Mouse (Mus musculus) hindbrain, embryonic 10.5 days (tissue): ENCODE results near the gene Bcas3. TPM values are rescaled to one million over a fixed set of nuclear protein-coding genes. Genes with fewer than 3 reads are reported as not detected.

Source experiments
- DNase-seq: peaks from one replicate; pipeline ENCODE4 v3.0.0-alpha.2; 2017; ENCODE audit warnings: low spot score
- H3K27ac ChIP-seq: fragments of 300-500 bp; sonication (generic); 2 replicates; pipeline ENCODE4 v1.5.1; 2016; ENCODE audit warnings: mild to moderate bottlenecking, moderate library complexity
- H3K27me3 ChIP-seq: fragments of 300-500 bp; sonication (generic); 2 replicates; pipeline ENCODE4 v1.6.1; 2016; ENCODE audit warnings: mild to moderate bottlenecking; ENCODE audit not compliant: poor library complexity, insufficient read depth, severe bottlenecking
- H3K36me3 ChIP-seq: fragments of 300-500 bp; sonication (generic); 2 replicates; pipeline ENCODE4 v1.6.1; 2016; ENCODE audit warnings: mild to moderate bottlenecking, moderate library complexity
- H3K4me1 ChIP-seq: fragments of 300-500 bp; sonication (generic); replicated peaks from 2 replicates; pipeline ENCODE4 v1.6.1; 2016; ENCODE audit warnings: mild to moderate bottlenecking
- H3K4me3 ChIP-seq: fragments of 300-500 bp; sonication (generic); 2 replicates; pipeline ENCODE4 v1.5.1; 2016; ENCODE audit warnings: mild to moderate bottlenecking, moderate library complexity
- H3K9me3 ChIP-seq: fragments of 300-500 bp; sonication (generic); 2 replicates; pipeline ENCODE4 v1.6.1; 2016; ENCODE audit warnings: mild to moderate bottlenecking, moderate library complexity
- WGBS: fragments of 180-500 bp; shearing (Covaris S2); methylation state at CpG from one replicate; pipeline ENCODE4 v1.1.7; 2016; 5-methylcytosine and 5-hydroxymethylcytosine counted together
- polyA plus RNA-seq: library from polyadenylated mRNA; unstranded; fragments of >200 nt; fragmentation: Nextera tagmentation; extraction: Ambion mirVana; gene quantifications from 2 replicates; pipeline ENCODE4 v1.2.1, GENCODE M21; 2016

Gene Bcas3
- polyA plus RNA-seq, 1 experiment from 2014 or later = 37.3 TPM

- Histone ChIP-seq H3K27ac (0 out of 2 replicates have a peak overlapping the region, but pooled peaks have one; percentile 16), H3K9me3 (no peaks in the 10 kb centered on the region), H3K4me1 (peaks cover 52% of the 10 kb centered on the region), H3K36me3 (no peaks in the 10 kb centered on the region), H3K27me3 (peaks cover 51% of the 10 kb centered on the region), H3K4me3 (no peak overlapping the region; the same call in 1 of the 2 replicates)
- 16% methylated on average over 5 of the region's 5 CpGs for WGBS
- no peak for DNase-seq
Observed at GRCm38 (mm10) chr11:85527261-85527660, 174.3 kb downstream of the Bcas3 start.

GRCm38 (mm10) chr11:85529531-85530285, 176.7 kb downstream of the Bcas3 start:
- no peak for DNase-seq
- peaks cover 44% of the 10 kb centered on the region for H3K27me3 ChIP-seq
- H3K36me3 ChIP-seq = no peaks in the 10 kb centered on the region
- H3K4me1 ChIP-seq = peaks cover 35% of the 10 kb centered on the region
- no peaks in the 10 kb centered on the region for H3K9me3 ChIP-seq
- 71% methylated on average over 5 of the region's 5 CpGs for WGBS
- no peak overlapping the region for H3K27ac ChIP-seq
- no peak overlapping the region for H3K4me3 ChIP-seq

DNA sequence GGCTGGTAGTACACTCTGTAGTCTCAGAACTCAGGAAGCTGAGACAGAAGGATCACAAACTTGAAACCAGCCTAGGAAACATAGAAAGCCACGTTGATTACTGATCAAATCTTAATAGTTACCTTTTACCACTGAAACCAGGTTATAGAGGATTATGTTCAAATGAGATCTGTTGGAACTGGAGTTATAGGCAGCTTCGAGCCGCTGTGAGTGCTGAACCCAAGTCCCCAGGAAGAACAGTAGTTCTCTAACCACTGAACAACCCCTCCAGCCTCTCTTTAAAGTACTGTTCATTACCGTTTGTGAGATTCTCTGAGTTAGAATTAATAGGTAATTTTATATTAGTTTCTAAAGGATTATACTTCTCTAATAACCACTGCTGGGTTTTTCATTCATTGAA, 188.0 kb downstream of the Bcas3 start:
- no peak for DNase-seq
- Histone ChIP-seq H3K4me1 (no peaks in the 10 kb centered on the region), H3K4me3 (no peak overlapping the region), H3K9me3 (no peaks in the 10 kb centered on the region), H3K27me3 (no peaks in the 10 kb centered on the region), H3K27ac (no peak overlapping the region), H3K36me3 (no peaks in the 10 kb centered on the region)
- 88% methylated on average over 4 of the region's 4 CpGs for WGBS

GRCm38 (mm10) chr11:85543311-85543710, 190.3 kb downstream of the Bcas3 start:
- WGBS = 89% methylated on average over 4 of the region's 4 CpGs

DNA sequence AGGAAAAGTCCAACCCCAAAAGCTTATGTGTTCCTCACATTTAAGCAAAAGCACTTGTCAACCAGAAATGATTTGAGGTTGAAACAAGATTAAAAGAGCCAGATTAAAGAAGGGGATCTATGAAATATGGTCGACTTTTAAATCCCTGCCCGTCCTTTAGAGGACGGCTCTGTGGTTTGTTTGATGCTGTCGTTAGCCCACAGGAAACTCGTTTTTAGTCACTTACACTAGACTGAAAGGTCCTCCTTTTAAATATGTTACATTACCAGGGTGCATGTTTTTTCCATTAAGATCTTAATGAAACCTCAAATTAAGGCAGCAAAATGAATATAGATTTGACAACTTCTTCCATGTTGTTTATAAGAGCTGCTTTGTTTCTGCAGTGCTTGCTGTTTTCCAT, 192.6 kb downstream of the Bcas3 start:
- DNase-seq = no peak

More at GRCm38 (mm10) chr11:85543311-85543710, 190.3 kb downstream of the Bcas3 start:
- no peak for DNase-seq
- no peaks in the 10 kb centered on the region for H3K9me3 ChIP-seq
- no peaks in the 10 kb centered on the region for H3K4me1 ChIP-seq
- no peaks in the 10 kb centered on the region for H3K27me3 ChIP-seq
- no peak overlapping the region for H3K27ac ChIP-seq
- H3K4me3 ChIP-seq = no peak overlapping the region
- no peaks in the 10 kb centered on the region for H3K36me3 ChIP-seq

DNA sequence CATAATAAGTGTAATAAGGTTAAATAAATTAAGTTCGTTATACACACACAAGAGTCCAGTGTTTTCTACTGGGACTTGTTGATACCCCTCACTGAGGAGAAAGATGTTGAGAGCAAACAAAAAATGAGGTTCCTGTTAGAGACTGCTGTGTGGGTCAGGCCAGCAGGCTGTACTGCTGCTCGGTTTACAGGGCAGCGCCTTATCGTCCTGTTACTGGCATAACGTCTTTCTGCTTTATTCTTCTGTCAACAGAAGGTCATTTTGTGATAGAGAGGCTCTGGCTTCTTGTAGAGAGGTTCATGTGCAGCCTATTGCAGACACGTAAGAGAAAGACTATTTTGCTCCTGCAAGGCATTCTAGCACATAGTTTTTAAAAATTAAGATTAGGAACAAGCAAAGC, 195.0 kb downstream of the Bcas3 start:
- Histone ChIP-seq H3K36me3 (no peaks in the 10 kb centered on the region), H3K4me3 (no peak overlapping the region), H3K4me1 (no peaks in the 10 kb centered on the region), H3K27me3 (no peaks in the 10 kb centered on the region), H3K9me3 (no peaks in the 10 kb centered on the region), H3K27ac (no peak overlapping the region)
- WGBS = 78% methylated on average over 6 of the region's 6 CpGs
- DNase-seq = no peak

More for the DNA sequence above, 192.6 kb downstream of the Bcas3 start:
- H3K4me1 ChIP-seq = no peaks in the 10 kb centered on the region
- no peaks in the 10 kb centered on the region for H3K27me3 ChIP-seq
- H3K4me3 ChIP-seq = no peak overlapping the region
- 86% methylated on average over 5 of the region's 5 CpGs for whole genome bisulfite sequencing
- no peaks in the 10 kb centered on the region for H3K9me3 ChIP-seq
- H3K27ac ChIP-seq = no peak overlapping the region
- H3K36me3 ChIP-seq = no peaks in the 10 kb centered on the region

GRCm38 (mm10) chr11:85549651-85550050, 196.7 kb downstream of the Bcas3 start:
- H3K4me3 ChIP-seq = no peak overlapping the region
- no peaks in the 10 kb centered on the region for H3K27me3 ChIP-seq
- DNase-seq = no peak
- WGBS = 87% methylated on average over 3 of the region's 3 CpGs
- H3K36me3 ChIP-seq = no peaks in the 10 kb centered on the region
- no peak overlapping the region for H3K27ac ChIP-seq
- no peaks in the 10 kb centered on the region for H3K4me1 ChIP-seq
- no peaks in the 10 kb centered on the region for H3K9me3 ChIP-seq

DNA sequence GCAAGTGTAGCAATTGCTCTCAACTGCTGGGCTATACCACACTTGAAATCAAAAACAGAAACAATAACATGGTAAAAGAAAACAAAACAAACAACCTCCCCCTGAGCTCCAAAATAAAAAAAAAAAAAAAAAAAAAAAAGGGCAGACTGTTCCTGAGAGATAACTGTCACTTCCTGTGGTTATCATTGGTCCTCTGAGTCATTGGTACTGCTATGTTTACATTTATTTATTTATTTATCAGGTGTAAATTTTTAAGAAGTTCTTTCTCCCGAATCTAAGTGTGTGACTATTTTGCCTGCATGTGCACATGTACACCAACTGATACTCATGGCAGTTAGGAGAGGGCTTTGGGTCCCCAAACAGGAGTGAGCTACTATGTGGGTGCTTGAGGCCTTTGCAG, 202.1 kb downstream of the Bcas3 start:
- Histone ChIP-seq H3K9me3 (no peaks in the 10 kb centered on the region), H3K4me1 (no peaks in the 10 kb centered on the region), H3K27ac (no peak overlapping the region), H3K27me3 (no peaks in the 10 kb centered on the region), H3K4me3 (no peak overlapping the region), H3K36me3 (no peaks in the 10 kb centered on the region)
- no peak for DNase-seq
- 67% methylated on average over 1 of the region's 1 CpGs for WGBS

GRCm38 (mm10) chr11:85555721-85556120, 202.8 kb downstream of the Bcas3 start:
- no peak overlapping the region for H3K4me3 ChIP-seq
- DNase-seq = no peak
- 82% methylated on average over 2 of the region's 2 CpGs for WGBS

GRCm38 (mm10) chr11:85565068-85565467, 212.1 kb downstream of the Bcas3 start:
- Histone ChIP-seq H3K36me3 (no peaks in the 10 kb centered on the region), H3K27ac (no peak overlapping the region), H3K27me3 (no peaks in the 10 kb centered on the region; the same call in 1 of the 2 replicates), H3K9me3 (no peaks in the 10 kb centered on the region), H3K4me1 (peaks cover 13% of the 10 kb centered on the region), H3K4me3 (no peak overlapping the region)
- DNase-seq = no peak
- WGBS = 84% methylated on average over 2 of the region's 2 CpGs

More at GRCm38 (mm10) chr11:85555721-85556120, 202.8 kb downstream of the Bcas3 start:
- Histone ChIP-seq H3K9me3 (no peaks in the 10 kb centered on the region), H3K36me3 (no peaks in the 10 kb centered on the region), H3K27ac (no peak overlapping the region), H3K27me3 (no peaks in the 10 kb centered on the region), H3K4me1 (no peaks in the 10 kb centered on the region)

GRCm38 (mm10) chr11:85571040-85571439, 218.1 kb downstream of the Bcas3 start:
- Histone ChIP-seq H3K27me3 (no peaks in the 10 kb centered on the region; the same call in 1 of the 2 replicates), H3K9me3 (no peaks in the 10 kb centered on the region), H3K4me1 (peaks cover 49% of the 10 kb centered on the region), H3K27ac (peak overlapping the region; percentile 45; the same call in 1 of the 2 replicates), H3K4me3 (no peak overlapping the region), H3K36me3 (no peaks in the 10 kb centered on the region)
- DNase-seq = no peak
- WGBS = 35% methylated on average over 3 of the region's 3 CpGs

DNA sequence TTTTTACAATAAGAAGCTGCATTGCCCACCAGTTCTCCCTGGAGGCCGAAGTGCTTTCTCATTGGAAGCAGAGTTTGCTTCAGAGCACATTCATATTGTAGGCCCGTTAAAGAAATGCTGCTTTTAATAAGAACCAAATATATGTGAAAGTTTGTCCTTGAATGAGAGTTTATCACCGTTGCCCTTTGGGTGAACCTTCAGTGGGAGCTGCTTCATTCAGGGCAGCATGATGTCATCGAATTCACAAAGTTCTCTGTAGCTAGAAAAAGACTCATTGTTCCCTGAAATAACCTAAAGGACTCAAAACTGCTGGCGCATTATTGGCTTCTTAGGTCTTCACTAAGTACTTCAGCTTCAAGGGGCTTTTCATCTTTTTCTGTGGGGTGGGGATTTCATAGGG, 219.0 kb downstream of the Bcas3 start:
- no peaks in the 10 kb centered on the region for H3K36me3 ChIP-seq
- peak overlapping the region; percentile 35; the same call in 1 of the 2 replicates for H3K27ac ChIP-seq
- 65% methylated on average over 5 of the region's 5 CpGs for WGBS
- no peaks in the 10 kb centered on the region; the same call in 1 of the 2 replicates for H3K27me3 ChIP-seq
- no peak overlapping the region for H3K4me3 ChIP-seq
- H3K4me1 ChIP-seq = peaks cover 40% of the 10 kb centered on the region
- no peak for DNase-seq
- H3K9me3 ChIP-seq = no peaks in the 10 kb centered on the region

- no peak for DNase-seq
- 85% methylated on average over 3 of the region's 3 CpGs for WGBS
- no peaks in the 10 kb centered on the region for H3K9me3 ChIP-seq
- no peak overlapping the region for H3K27ac ChIP-seq
- no peaks in the 10 kb centered on the region for H3K36me3 ChIP-seq
- H3K4me3 ChIP-seq = no peak overlapping the region
- H3K27me3 ChIP-seq = no peaks in the 10 kb centered on the region; the same call in 1 of the 2 replicates
- H3K4me1 ChIP-seq = peaks cover 41% of the 10 kb centered on the region
Observed at GRCm38 (mm10) chr11:85572590-85572989, 219.6 kb downstream of the Bcas3 start.
